Mouse (Mus musculus): ENCODE measurements at regions not wholly inside any gene's neighbourhood (a gene's known extent, or its start where the extent isn't known, plus 50 kb on each side); places are given as distances from the start of the nearest gene placed in this dataset.

- Histone ChIP-seq H3K36me3 (ENCODE audit: insufficient read depth, low read length) (no peaks in the 10 kb centered on the region), H3K4me2 (ENCODE audit: low read length) (no peak overlapping the region), H3K9ac (ENCODE audit: low read depth, low read length) (no peak overlapping the region), H3K4me3 (replicated peaks; ENCODE audit: low read depth, low read length) (no peak overlapping the region), H3K4me1 (replicated peaks; ENCODE audit: insufficient read depth, low read length) (no peaks in the 10 kb centered on the region), H3K27ac (no peak overlapping the region), H3K9me3 (replicated peaks; ENCODE audit: low read length) (no peaks in the 10 kb centered on the region), H3K27me3 (ENCODE audit: insufficient read depth, low read length) (no peaks in the 10 kb centered on the region)
- ATAC-seq (replicated peaks; ENCODE audit: low FRiP score, low read depth) = no peak
- DNase-seq (ENCODE audit: low spot score) = no peak
- no peak for TF ChIP-seq CTCF (IDR thresholded peaks at IDR 0.05; ENCODE audit: low read depth)
- WGBS = 100% methylated on average over 1 of the region's 1 CpGs
Measured at GRCm38 (mm10) chr3:53792541-53792940, 52.3 kb upstream of the Gm10985 start.

GRCm38 (mm10) chr3:53789706-53790105 lies 55.2 kb upstream of the Gm10985 start:
- no peak overlapping the region for H3K9ac ChIP-seq (ENCODE audit: low read depth, low read length)
- TF ChIP-seq CTCF (IDR thresholded peaks at IDR 0.05; ENCODE audit: low read depth) = no peak
- ATAC-seq (replicated peaks; ENCODE audit: low FRiP score, low read depth) = no peak
- H3K4me2 ChIP-seq (ENCODE audit: low read length) = no peak overlapping the region
- H3K4me1 ChIP-seq (replicated peaks; ENCODE audit: insufficient read depth, low read length) = no peaks in the 10 kb centered on the region
- H3K27ac ChIP-seq = no peak overlapping the region
- no peaks in the 10 kb centered on the region for H3K36me3 ChIP-seq (ENCODE audit: insufficient read depth, low read length)
- H3K9me3 ChIP-seq (replicated peaks; ENCODE audit: low read length) = no peaks in the 10 kb centered on the region
- H3K27me3 ChIP-seq (ENCODE audit: insufficient read depth, low read length) = no peaks in the 10 kb centered on the region
- H3K4me3 ChIP-seq (replicated peaks; ENCODE audit: low read depth, low read length) = no peak overlapping the region
- DNase-seq (ENCODE audit: low spot score) = peak; percentile 4

GRCm38 (mm10) chr3:53785201-53785600 lies 59.7 kb upstream of the Gm10985 start:
- Histone ChIP-seq H3K27ac (no peak overlapping the region), H3K9ac (ENCODE audit: low read depth, low read length) (no peak overlapping the region), H3K4me3 (replicated peaks; ENCODE audit: low read depth, low read length) (no peak overlapping the region), H3K9me3 (replicated peaks; ENCODE audit: low read length) (no peaks in the 10 kb centered on the region), H3K4me2 (ENCODE audit: low read length) (no peak overlapping the region), H3K4me1 (replicated peaks; ENCODE audit: insufficient read depth, low read length) (no peaks in the 10 kb centered on the region), H3K27me3 (ENCODE audit: insufficient read depth, low read length) (no peaks in the 10 kb centered on the region), H3K36me3 (ENCODE audit: insufficient read depth, low read length) (no peaks in the 10 kb centered on the region)
- peak; percentile 20 for DNase-seq (ENCODE audit: low spot score)
- TF ChIP-seq CTCF (IDR thresholded peaks at IDR 0.05; ENCODE audit: low read depth) = no peak
- ATAC-seq (replicated peaks; ENCODE audit: low FRiP score, low read depth) = no peak
- 46% methylated on average over 3 of the region's 3 CpGs for WGBS

GRCm38 (mm10) chr3:53776668-53777067 lies 68.2 kb upstream of the Gm10985 start:
- Histone ChIP-seq H3K36me3 (ENCODE audit: insufficient read depth, low read length) (no peaks in the 10 kb centered on the region), H3K9me3 (replicated peaks; ENCODE audit: low read length) (no peaks in the 10 kb centered on the region), H3K27me3 (ENCODE audit: insufficient read depth, low read length) (no peaks in the 10 kb centered on the region), H3K27ac (no peak overlapping the region), H3K4me2 (ENCODE audit: low read length) (no peak overlapping the region), H3K4me3 (replicated peaks; ENCODE audit: low read depth, low read length) (no peak overlapping the region), H3K4me1 (replicated peaks; ENCODE audit: insufficient read depth, low read length) (no peaks in the 10 kb centered on the region), H3K9ac (ENCODE audit: low read depth, low read length) (no peak overlapping the region)
- no peak for DNase-seq (ENCODE audit: low spot score)
- 89% methylated on average over 5 of the region's 5 CpGs for WGBS
- no peak for TF ChIP-seq CTCF (IDR thresholded peaks at IDR 0.05; ENCODE audit: low read depth)
- ATAC-seq (replicated peaks; ENCODE audit: low FRiP score, low read depth) = no peak

GRCm38 (mm10) chr3:53767601-53768000 lies 77.3 kb upstream of the Gm10985 start:
- Histone ChIP-seq H3K4me3 (replicated peaks; ENCODE audit: low read depth, low read length) (no peak overlapping the region), H3K27me3 (ENCODE audit: insufficient read depth, low read length) (no peaks in the 10 kb centered on the region), H3K9ac (ENCODE audit: low read depth, low read length) (no peak overlapping the region), H3K27ac (no peak overlapping the region), H3K4me2 (ENCODE audit: low read length) (no peak overlapping the region), H3K36me3 (ENCODE audit: insufficient read depth, low read length) (no peaks in the 10 kb centered on the region), H3K9me3 (replicated peaks; ENCODE audit: low read length) (no peaks in the 10 kb centered on the region), H3K4me1 (replicated peaks; ENCODE audit: insufficient read depth, low read length) (no peaks in the 10 kb centered on the region)
- DNase-seq (ENCODE audit: low spot score) (no peak), ATAC-seq (replicated peaks; ENCODE audit: low FRiP score, low read depth) (no peak)
- TF ChIP-seq CTCF (IDR thresholded peaks at IDR 0.05; ENCODE audit: low read depth) = no peak

GRCm38 (mm10) chr3:53763981-53764380 lies 80.9 kb upstream of the Gm10985 start:
- Histone ChIP-seq H3K27me3 (ENCODE audit: insufficient read depth, low read length) (no peaks in the 10 kb centered on the region), H3K27ac (no peak overlapping the region), H3K4me2 (ENCODE audit: low read length) (no peak overlapping the region), H3K9ac (ENCODE audit: low read depth, low read length) (no peak overlapping the region), H3K4me3 (replicated peaks; ENCODE audit: low read depth, low read length) (no peak overlapping the region), H3K36me3 (ENCODE audit: insufficient read depth, low read length) (no peaks in the 10 kb centered on the region), H3K9me3 (replicated peaks; ENCODE audit: low read length) (no peaks in the 10 kb centered on the region), H3K4me1 (replicated peaks; ENCODE audit: insufficient read depth, low read length) (no peaks in the 10 kb centered on the region)
- 82% methylated on average over 2 of the region's 2 CpGs for WGBS
- no peak for TF ChIP-seq CTCF (IDR thresholded peaks at IDR 0.05; ENCODE audit: low read depth)
- ATAC-seq (replicated peaks; ENCODE audit: low FRiP score, low read depth) = no peak
- no peak for DNase-seq (ENCODE audit: low spot score)

GRCm38 (mm10) chr3:53761514-53762075 lies 83.3 kb upstream of the Gm10985 start:
- WGBS = 78% methylated on average over 11 of the region's 11 CpGs
- ATAC-seq (replicated peaks; ENCODE audit: low FRiP score, low read depth) (no peak), DNase-seq (ENCODE audit: low spot score) (no peak)
- Histone ChIP-seq H3K4me2 (ENCODE audit: low read length) (no peak overlapping the region), H3K27ac (no peak overlapping the region), H3K9ac (ENCODE audit: low read depth, low read length) (no peak overlapping the region), H3K36me3 (ENCODE audit: insufficient read depth, low read length) (no peaks in the 10 kb centered on the region), H3K9me3 (replicated peaks; ENCODE audit: low read length) (no peaks in the 10 kb centered on the region), H3K4me3 (replicated peaks; ENCODE audit: low read depth, low read length) (no peak overlapping the region), H3K4me1 (replicated peaks; ENCODE audit: insufficient read depth, low read length) (no peaks in the 10 kb centered on the region), H3K27me3 (ENCODE audit: insufficient read depth, low read length) (no peaks in the 10 kb centered on the region)
- TF ChIP-seq CTCF (IDR thresholded peaks at IDR 0.05; ENCODE audit: low read depth) = no peak

Data from kidney, postnatal 0 days (tissue).